Mouse (Mus musculus): ENCODE measurements around the gene Sh3bp4. TPM values are rescaled to one million over a fixed set of nuclear protein-coding genes. Genes with fewer than 3 reads are reported as not detected.

Gene Sh3bp4
- total RNA-seq (2018; cell fraction: chromatin; rRNA removed): 10 to 100 TPM in 7 of 26 experiments, 1 to 10 TPM in 19; 1.9 to 29.8 (median 5.8) TPM
- total RNA-seq (2018; cell fraction: cytosol; rRNA removed): 10 to 100 TPM in 2 of 26 experiments, 1 to 10 TPM in 24; 2.2 to 19.5 (median 6.0) TPM
- 10 to 100 TPM in 4 of 26 experiments, 1 to 10 TPM in 22; 1.3 to 27.4 (median 7.3) TPM for total RNA-seq (2018; cell fraction: nucleus; rRNA removed)
- 1.9 to 2.1 TPM (median 2.1 TPM) in 3 replicates for polyA plus RNA-seq (2018)

DNA sequence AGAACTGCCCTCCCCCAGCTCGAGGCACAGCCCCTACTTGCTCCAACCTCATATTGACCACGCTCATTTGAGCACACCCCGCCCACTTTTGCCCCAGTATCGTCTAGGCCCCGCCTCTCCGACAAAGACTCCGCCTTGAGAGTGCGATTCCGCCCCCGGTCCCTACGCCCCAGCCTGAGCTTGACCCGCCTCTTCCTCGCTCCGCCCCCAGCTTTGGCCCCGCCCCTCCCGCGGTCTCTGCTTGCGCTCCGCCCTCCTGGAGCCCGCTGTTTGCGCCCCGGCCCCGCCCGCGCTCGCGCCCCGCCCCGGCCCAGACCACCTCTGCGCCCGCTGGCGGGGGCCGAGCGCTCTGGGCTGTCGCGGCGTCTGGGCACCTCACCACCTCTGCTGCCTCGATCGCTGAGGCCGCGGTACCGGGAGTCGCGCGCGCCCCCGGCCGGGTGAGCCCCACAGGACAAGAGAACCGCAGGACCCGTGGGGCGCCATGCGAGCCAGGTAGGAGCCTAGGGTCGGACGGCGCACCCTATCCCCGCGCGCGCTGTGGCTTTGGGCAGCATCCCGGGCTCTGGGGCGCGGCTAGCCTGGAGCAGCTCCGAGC is at the start of gene Sh3bp4:
Gene Sh3bp4 (plus strand): TSS at position 313 of the 598 bp plus-strand sequence.
- WGBS (ENCODE audit: missing documents): 1% methylated on average over 44 of the region's 63 CpGs
- Histone ChIP-seq H3K36me3 (ENCODE audit: inconsistent target) (no peaks in the 10 kb centered on the region), H3K27ac (peak within 1 kb of the TSS; percentile 95), H3K79me2 (ENCODE audit: inconsistent target) (no peaks in the 10 kb centered on the region), H3K4me3 (ENCODE audit: inconsistent target) (peak within 1 kb of the TSS; percentile 42)

DNA sequence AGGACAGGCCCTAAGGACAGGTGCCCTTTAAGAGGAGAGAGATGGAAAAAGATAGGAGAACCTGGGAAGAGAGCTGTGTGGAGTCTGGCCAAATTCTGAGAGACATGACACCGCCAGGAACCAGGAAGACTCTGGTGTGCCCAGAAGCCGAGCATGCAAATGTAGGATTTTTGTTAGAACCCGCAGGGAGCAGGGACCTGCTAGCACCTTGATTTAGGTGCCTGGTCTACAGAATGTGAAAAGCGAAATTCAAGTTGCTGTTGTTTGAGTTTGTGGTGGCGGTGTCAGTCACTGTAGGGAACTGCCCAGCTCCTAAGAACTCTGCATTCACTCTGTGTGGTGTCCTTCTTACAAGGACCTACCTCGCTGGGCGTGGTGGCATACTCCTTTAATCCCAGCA is 47.2 kb upstream of the Sh3bp4 start:
- Histone ChIP-seq H3K27ac (no peak overlapping the region), H3K79me2 (ENCODE audit: inconsistent target) (no peaks in the 10 kb centered on the region), H3K4me3 (ENCODE audit: inconsistent target) (no peak overlapping the region), H3K36me3 (ENCODE audit: inconsistent target) (no peaks in the 10 kb centered on the region)
- WGBS (ENCODE audit: missing documents): 95% methylated on average over 7 of the region's 7 CpGs

DNA sequence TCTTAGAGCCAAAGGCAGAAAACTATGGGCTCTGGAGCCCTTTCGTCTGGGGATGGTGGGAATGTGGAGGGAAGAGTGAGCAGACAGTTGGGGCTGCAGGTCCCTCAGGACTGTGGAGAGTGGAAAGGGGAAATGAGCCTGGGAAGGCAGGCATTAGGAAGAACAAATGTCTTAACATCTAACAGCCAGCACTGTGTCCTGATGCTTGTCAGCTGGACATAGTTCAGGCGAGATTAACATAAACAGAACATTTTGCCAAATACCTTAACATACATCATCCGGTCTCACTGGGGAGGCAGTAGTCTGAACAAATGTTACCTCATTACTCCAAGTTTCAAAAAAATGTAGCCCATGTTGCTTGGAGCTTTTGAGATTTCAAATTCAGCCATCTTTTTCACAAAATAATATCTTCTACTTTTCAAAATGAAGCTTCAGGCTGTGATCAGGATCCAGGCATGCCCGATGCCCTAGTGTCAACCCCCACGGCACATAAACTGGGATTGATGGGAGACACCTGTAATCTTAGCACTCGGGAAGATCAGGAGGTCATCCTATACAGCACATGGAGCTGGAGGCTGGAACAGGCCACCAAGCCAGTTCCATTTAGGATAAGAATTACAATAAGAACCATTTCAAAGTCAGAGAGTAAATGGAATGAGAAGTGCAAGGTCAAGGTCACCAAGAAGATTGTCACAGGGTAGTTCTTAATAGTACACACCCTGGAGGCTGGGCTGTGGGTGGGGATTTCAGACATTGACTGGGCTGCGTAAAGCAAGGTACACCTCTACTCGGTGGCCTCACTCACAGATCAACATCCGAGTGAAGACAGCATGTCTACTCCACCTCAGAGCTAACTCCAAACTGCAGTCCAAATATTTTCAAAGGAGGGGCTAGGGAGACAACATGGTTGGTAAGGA is 45.3 kb upstream of the Sh3bp4 start:
- Histone ChIP-seq H3K79me2 (ENCODE audit: inconsistent target) (no peaks in the 10 kb centered on the region), H3K36me3 (ENCODE audit: inconsistent target) (no peaks in the 10 kb centered on the region), H3K4me3 (ENCODE audit: inconsistent target) (no peak overlapping the region), H3K27ac (no peak overlapping the region)
- 92% methylated on average over 9 of the region's 9 CpGs for WGBS (ENCODE audit: missing documents)

DNA sequence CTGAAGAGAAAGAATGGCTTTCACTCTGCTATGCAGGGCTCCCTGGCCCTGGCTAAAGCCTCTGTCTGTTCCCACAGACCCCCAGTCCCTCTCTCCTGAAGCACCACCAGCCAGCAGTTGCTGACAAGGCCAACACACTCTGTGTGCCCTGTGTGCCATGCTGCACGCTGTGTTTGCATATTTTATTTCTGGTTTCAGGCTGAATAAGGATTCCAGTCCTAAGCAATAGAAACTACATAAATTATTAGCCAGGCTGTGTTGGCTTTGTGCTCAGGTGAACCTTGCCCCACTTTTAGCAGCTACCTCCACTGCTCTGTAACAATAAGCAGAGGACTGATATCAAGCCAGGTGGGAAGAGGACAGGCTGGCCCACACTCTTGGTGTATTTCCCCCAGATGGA is 44.2 kb upstream of the Sh3bp4 start:
- no peak overlapping the region for H3K27ac ChIP-seq
- H3K4me3 ChIP-seq (ENCODE audit: inconsistent target): no peak overlapping the region
- no peaks in the 10 kb centered on the region for H3K36me3 ChIP-seq (ENCODE audit: inconsistent target)
- H3K79me2 ChIP-seq (ENCODE audit: inconsistent target): no peaks in the 10 kb centered on the region
- WGBS (ENCODE audit: missing documents): 100% methylated on average over 1 of the region's 1 CpGs

DNA sequence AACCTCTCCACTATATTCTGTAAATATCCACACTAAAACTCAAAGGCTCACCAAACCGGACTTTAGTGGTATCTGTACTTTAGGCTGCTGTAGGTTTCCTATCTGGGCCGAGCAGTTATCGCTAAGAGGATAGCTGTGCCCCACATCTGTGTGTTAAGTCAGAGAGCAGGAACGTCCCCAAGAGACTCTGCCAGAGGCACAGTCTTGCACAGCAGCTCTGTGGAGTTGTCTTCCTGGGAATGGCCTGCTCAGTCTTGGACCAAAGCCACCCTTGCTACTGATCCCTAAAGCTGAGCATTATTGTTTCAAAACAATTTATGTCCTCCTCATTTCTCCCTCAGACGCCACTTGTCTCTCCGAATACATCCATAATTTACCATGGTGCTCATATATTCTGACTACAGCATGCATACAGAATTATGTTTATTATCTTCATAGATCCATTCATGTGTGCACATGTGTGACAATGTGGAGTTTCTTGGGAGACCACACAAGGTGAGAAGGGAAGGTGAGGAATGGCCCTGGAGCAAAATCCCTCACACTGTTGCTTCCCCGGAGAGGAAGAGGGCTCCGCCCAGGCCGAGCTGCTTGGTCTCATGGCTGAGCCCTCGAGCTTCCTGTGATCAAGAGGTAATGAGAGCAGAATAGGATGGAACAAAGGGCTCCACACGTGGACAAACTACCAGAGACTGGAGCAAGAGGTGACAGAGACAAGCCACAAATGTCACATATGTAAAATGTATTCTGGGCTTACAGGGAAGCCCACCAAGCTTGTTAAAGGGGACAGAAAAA is 40.9 kb upstream of the Sh3bp4 start:
- H3K4me3 ChIP-seq (ENCODE audit: inconsistent target): no peak overlapping the region
- no peaks in the 10 kb centered on the region for H3K79me2 ChIP-seq (ENCODE audit: inconsistent target)
- WGBS (ENCODE audit: missing documents): 92% methylated on average over 11 of the region's 11 CpGs
- no peaks in the 10 kb centered on the region for H3K36me3 ChIP-seq (ENCODE audit: inconsistent target)
- no peak overlapping the region for H3K27ac ChIP-seq

DNA sequence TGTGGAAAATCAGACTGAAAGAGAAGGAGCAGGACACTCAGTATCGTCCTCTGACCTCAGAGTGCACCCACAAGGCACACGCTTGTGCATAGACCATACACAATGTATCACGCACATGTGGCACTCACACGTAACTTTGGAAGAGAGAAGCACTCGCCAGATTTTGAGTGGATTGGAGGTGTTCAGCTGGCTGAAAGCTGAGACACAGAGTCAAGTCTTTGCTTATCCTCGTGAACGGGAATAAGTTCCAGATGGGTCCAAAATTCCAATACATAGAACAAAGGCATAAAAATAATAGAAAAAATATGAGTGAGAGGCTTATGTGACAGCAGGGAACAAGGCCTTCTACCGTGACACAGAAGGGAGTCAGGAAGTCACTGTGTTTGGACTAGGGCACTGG is 36.6 kb upstream of the Sh3bp4 start:
- Histone ChIP-seq H3K79me2 (ENCODE audit: inconsistent target) (no peaks in the 10 kb centered on the region), H3K36me3 (ENCODE audit: inconsistent target) (no peaks in the 10 kb centered on the region), H3K4me3 (ENCODE audit: inconsistent target) (no peak overlapping the region), H3K27ac (no peak overlapping the region)
- WGBS (ENCODE audit: missing documents): 87% methylated on average over 8 of the region's 8 CpGs

DNA sequence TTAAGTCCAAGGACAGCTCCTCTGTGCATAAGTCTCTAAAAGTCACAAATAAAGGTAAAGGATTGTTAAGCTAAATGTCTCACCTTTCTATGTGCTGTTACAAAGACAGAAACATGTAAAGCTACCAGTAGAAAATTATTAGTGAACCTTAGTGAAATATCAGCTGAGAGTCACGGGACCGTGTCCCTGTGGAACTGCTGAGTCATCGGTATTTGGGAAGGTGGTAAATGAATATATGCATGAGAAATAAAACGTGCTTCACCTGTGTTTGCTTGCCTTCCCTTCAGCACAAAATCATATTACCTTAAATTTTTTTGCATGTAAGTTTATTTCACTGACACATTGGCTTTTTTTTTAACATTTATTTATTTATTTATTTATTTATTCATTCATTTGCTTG is 36.2 kb upstream of the Sh3bp4 start:
- Histone ChIP-seq H3K4me3 (ENCODE audit: inconsistent target) (no peak overlapping the region), H3K79me2 (ENCODE audit: inconsistent target) (no peaks in the 10 kb centered on the region), H3K36me3 (ENCODE audit: inconsistent target) (no peaks in the 10 kb centered on the region), H3K27ac (no peak overlapping the region)
- 28% methylated on average over 4 of the region's 4 CpGs for WGBS (ENCODE audit: missing documents)

DNA sequence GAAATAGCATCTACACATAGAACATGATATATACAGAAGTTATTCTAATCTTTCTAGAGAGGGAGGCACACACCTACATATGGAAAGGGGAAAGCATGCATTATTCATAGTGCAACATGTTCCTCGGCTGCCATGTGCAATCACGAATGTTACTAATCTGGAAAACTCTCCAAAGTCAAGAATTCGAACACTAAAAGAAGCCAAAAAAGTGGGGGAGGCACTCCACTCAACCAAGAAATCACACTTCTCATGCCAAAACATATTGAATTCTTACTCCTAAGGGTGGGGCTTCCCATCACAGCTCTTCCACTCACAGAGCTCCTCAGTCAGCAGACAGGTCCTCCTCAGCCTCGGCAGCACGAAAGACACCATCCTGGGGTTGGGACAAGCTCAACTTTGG is 35.1 kb upstream of the Sh3bp4 start:
- WGBS (ENCODE audit: missing documents): 91% methylated on average over 5 of the region's 5 CpGs
- Histone ChIP-seq H3K27ac (no peak overlapping the region), H3K4me3 (ENCODE audit: inconsistent target) (no peak overlapping the region), H3K36me3 (ENCODE audit: inconsistent target) (no peaks in the 10 kb centered on the region), H3K79me2 (ENCODE audit: inconsistent target) (no peaks in the 10 kb centered on the region)

DNA sequence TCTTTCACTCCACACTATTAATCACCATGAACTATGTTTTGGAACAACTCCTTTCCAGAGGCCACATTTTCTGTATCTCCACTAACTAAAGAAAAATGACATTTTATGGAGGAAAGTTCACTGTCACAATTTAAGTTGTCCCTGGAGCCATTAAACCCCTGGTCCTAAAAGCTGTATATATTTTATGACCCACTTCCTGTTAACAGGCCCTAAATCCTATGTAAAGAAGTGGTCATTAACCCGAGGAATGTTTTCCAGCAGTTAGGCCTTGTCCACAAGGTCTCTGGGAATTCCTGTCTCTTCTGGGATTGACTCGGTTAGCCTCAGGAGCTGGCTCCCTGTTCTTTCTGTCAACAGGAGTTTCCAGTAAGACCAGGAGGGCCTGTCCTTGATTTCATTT is 30.4 kb upstream of the Sh3bp4 start:
- Histone ChIP-seq H3K79me2 (ENCODE audit: inconsistent target) (no peaks in the 10 kb centered on the region), H3K36me3 (ENCODE audit: inconsistent target) (no peaks in the 10 kb centered on the region), H3K27ac (no peak overlapping the region), H3K4me3 (ENCODE audit: inconsistent target) (no peak overlapping the region)
- WGBS (ENCODE audit: missing documents): 77% methylated on average over 2 of the region's 2 CpGs

DNA sequence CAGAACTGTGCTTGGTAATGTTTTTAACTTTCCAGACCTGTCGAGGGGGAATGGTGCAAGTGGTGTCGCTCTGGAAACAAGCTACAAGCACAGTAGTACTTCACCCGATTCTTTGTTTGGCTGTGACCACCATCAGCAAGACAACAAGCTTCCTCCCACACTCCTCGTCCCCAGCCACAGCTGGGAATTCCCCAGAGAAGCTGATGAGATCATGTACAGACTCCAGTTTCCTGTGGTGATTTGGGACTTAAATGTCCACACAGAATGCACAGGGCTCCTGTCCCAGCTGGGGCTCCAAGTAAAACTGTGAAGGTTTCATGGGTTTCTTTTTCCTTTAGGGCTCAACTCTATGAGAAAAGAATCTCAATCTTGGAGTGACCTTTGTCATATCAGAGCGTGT is 28.9 kb upstream of the Sh3bp4 start:
- H3K4me3 ChIP-seq (ENCODE audit: inconsistent target): no peak overlapping the region
- WGBS (ENCODE audit: missing documents): 74% methylated on average over 5 of the region's 5 CpGs
- H3K79me2 ChIP-seq (ENCODE audit: inconsistent target): no peaks in the 10 kb centered on the region
- H3K27ac ChIP-seq: no peak overlapping the region
- H3K36me3 ChIP-seq (ENCODE audit: inconsistent target): no peaks in the 10 kb centered on the region

DNA sequence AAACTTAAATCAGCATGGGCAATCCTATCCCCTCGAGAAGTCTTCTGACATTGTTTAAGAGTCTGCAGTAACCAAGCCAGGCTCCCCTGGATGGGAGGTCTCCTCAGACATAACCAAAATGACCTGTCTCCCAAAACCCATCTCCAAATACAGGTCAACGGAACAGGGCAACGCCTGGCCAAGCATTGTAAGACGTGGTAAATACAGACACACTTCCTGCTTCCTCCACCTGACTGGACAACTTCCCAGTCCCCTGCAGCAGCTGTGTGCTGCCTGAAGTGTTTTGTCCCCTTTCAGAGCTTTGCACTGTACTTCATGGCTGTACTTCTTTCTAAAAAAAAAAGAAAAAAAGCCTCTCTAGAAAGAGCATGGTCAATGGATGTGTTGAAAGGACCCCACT is 28.1 kb upstream of the Sh3bp4 start:
- no peak overlapping the region for H3K4me3 ChIP-seq (ENCODE audit: inconsistent target)
- H3K27ac ChIP-seq: no peak overlapping the region
- H3K79me2 ChIP-seq (ENCODE audit: inconsistent target): no peaks in the 10 kb centered on the region
- H3K36me3 ChIP-seq (ENCODE audit: inconsistent target): no peaks in the 10 kb centered on the region
- 49% methylated on average over 4 of the region's 4 CpGs for WGBS (ENCODE audit: missing documents)

DNA sequence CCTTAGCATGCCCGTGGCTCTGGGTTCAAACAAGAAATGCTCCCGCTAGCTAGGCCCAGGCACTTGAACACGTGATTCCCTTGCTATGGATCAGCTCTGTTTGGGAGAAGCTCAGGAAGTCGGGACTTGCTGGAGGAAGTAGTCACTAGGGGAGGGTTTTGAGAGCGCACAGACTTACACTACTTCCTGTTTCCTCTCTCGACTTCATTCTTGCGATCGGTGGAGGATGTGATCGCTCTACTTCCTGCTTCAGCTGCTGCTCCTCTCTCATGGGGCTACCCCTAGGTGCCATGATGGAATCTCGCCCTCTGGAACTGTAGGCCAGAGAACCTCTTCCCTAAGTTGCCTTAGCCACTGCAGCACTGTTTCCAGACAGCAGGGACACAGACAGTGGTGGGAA is 27.3 kb upstream of the Sh3bp4 start:
- Histone ChIP-seq H3K79me2 (ENCODE audit: inconsistent target) (no peaks in the 10 kb centered on the region), H3K36me3 (ENCODE audit: inconsistent target) (no peaks in the 10 kb centered on the region)
- 81% methylated on average over 10 of the region's 10 CpGs for WGBS (ENCODE audit: missing documents)

DNA sequence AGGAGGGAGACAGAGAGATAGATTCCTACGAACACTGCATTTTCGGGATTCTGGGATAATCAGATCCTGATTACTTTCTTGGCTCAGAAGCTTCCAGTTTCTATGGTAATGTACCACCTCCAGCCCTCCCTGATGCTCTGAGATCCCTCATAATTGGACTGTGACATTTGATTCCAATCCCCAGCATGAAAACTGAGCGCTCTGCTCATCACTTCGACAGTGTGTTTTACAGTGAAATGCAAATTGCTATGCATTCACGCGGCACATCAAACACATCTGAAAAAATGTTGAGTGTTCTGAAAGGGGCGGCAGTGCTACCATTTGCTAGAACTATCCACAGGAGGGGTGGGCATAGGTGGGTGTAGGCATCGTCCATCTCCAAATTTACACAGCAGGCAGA is 24.8 kb upstream of the Sh3bp4 start:
- 96% methylated on average over 8 of the region's 8 CpGs for WGBS (ENCODE audit: missing documents)
- H3K79me2 ChIP-seq (ENCODE audit: inconsistent target): no peaks in the 10 kb centered on the region
- no peaks in the 10 kb centered on the region for H3K36me3 ChIP-seq (ENCODE audit: inconsistent target)
- no peak overlapping the region for H3K27ac ChIP-seq
- H3K4me3 ChIP-seq (ENCODE audit: inconsistent target): no peak overlapping the region

More for the DNA sequence above, 27.3 kb upstream of the Sh3bp4 start:
- H3K27ac ChIP-seq: no peak overlapping the region
- H3K4me3 ChIP-seq (ENCODE audit: inconsistent target): no peak overlapping the region

DNA sequence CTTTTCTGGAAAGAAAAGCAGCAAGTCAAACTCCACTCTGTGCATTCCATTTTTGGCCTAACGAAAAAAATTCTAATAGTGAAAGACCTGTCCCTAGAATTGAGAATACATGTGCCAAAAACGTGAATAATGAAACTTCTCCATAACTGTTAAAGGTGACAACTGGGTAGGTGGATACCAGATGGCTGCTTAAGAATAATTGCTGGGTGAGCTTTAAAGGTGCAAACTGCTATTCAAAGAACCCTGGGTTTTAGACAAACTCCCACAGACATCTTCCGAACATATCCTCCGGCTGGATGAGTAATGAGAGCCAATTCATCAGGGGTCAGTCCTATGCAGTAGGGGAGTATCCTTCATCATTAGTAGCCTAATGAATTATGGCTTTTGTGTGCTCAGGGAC is 20.7 kb upstream of the Sh3bp4 start:
- no peaks in the 10 kb centered on the region for H3K79me2 ChIP-seq (ENCODE audit: inconsistent target)
- no peak overlapping the region for H3K27ac ChIP-seq
- 88% methylated on average over 4 of the region's 4 CpGs for WGBS (ENCODE audit: missing documents)
- H3K4me3 ChIP-seq (ENCODE audit: inconsistent target): no peak overlapping the region
- no peaks in the 10 kb centered on the region for H3K36me3 ChIP-seq (ENCODE audit: inconsistent target)
